Mouse (Mus musculus) forebrain, postnatal 0 days (tissue): Measurements from ENCODE around the gene Barhl2. TPM values are rescaled to one million over a fixed set of nuclear protein-coding genes. Genes with fewer than 3 reads are reported as not detected.
A peak's percentile ranks its signal among the peaks of the same experiment; 100 is the strongest.

ENCODE experiments used
- ATAC-seq: fragments of 200-750 bp; cut with Nextera tagmentation; 2 replicates; pipeline ENCODE4 v1.8.0; 2017; ENCODE audit warnings: mild to moderate bottlenecking, moderate library complexity
- DNase-seq: peaks from one replicate; pipeline ENCODE4 v3.0.0-alpha.2; 2015
- H3K27ac ChIP-seq: fragments of 300-500 bp; sonication (generic); 2 replicates; pipeline ENCODE4 v1.5.1; 2014; ENCODE audit warnings: low read depth, mild to moderate bottlenecking, antibody characterized with exemption, low read length, moderate library complexity, mixed read lengths
- H3K27me3 ChIP-seq: fragments of 300-500 bp; sonication (generic); 2 replicates; pipeline ENCODE4 v1.6.1; 2014; ENCODE audit warnings: mild to moderate bottlenecking, low read length, mixed read lengths; ENCODE audit not compliant: insufficient read depth
- H3K36me3 ChIP-seq: fragments of 300-500 bp; sonication (generic); 2 replicates; pipeline ENCODE4 v1.6.1; 2014; ENCODE audit warnings: mild to moderate bottlenecking, moderate library complexity; ENCODE audit not compliant: insufficient read depth
- H3K4me1 ChIP-seq: fragments of 300-500 bp; sonication (generic); 2 replicates; pipeline ENCODE4 v1.6.1; 2014; ENCODE audit warnings: antibody characterized with exemption; ENCODE audit not compliant: insufficient read depth
- H3K4me2 ChIP-seq: fragments of 300-500 bp; sonication (generic); 2 replicates; pipeline ENCODE4 v1.6.1; 2014; ENCODE audit warnings: low read depth, mild to moderate bottlenecking, moderate library complexity
- H3K4me3 ChIP-seq: fragments of 300-500 bp; sonication (generic); 2 replicates; pipeline ENCODE4 v1.5.1; 2014; ENCODE audit warnings: low read depth, low read length, mixed read lengths
- H3K9ac ChIP-seq: fragments of 300-500 bp; sonication (generic); 2 replicates; pipeline ENCODE4 v1.6.1; 2014; ENCODE audit warnings: mild to moderate bottlenecking
- H3K9me3 ChIP-seq: fragments of 300-500 bp; sonication (generic); 2 replicates; pipeline ENCODE4 v1.6.1; 2016; ENCODE audit warnings: low read length
- CTCF ChIP-seq: sonication (generic); IDR thresholded peaks from 2 replicates; pipeline ENCODE4 v1.5.1; 2016; ENCODE audit warnings: antibody characterized with exemption, control low read depth, low read depth
- WGBS: fragments of 180-500 bp; shearing (Covaris S2); extraction: QIAGEN DNeasy Blood & Tissue Kit; methylation state at CpG from one replicate; pipeline ENCODE4 v1.1.7; 2014; 5-methylcytosine and 5-hydroxymethylcytosine counted together
- polyA plus RNA-seq: library from polyadenylated mRNA; unstranded; fragments of >200 nt; fragmentation: Nextera tagmentation; extraction: Ambion mirVana; gene quantifications from 2 replicates; pipeline ENCODE4 v1.2.1, GENCODE M21; 2015
- total RNA-seq: library from RNA; depleted of rRNA; stranded (reverse); fragments of >200 nt; gene quantifications from 2 replicates; pipeline ENCODE4 v1.2.3, GENCODE M21; 2014

Gene Barhl2
- total and polyA plus RNA-seq, 2 experiments from 2014 or later = 1.5 to 9.4 TPM

DNA sequence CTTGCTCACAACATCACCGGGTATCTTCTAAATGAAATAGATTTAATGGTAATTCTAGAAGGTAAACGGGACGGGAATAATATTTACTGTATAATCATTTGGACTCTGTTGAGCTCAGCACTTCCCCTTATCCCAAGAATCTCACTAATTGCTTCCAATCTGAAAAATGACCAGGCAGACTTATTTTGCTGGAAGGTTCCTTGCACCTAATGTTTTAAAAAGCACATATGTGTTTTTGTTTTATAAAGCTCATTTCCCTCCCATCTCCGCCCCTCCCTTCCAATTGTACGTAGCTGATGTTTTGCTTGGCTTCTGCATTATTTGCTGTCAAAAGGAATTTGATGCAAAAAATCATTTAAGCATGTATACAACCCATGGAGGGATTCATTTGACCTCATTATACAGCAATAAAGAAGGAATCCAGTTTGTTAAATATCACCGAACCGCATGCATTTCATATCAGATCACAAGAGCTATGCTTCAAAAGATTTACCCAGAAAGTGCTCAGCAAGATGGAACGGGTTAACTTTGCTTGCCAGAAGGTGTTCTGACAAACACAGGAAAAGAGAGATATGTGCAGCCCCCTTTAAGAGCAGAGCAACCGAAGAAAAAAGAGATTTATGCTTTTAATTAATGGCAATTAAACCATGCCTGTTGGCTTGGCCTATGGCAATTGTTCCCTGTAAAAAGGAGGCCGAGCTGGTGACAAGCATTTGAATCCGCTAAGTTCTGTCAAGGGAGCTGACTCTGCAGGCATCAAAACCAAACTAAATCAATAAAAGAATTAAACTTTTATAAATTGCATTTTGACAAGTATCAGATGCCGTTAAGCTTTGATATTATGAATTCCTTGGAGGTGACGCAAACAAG, 13.5 kb upstream of the Barhl2 start:
- ATAC-seq (no peak), DNase-seq (peak; percentile 42)
- TF ChIP-seq CTCF = no peak
- H3K36me3 ChIP-seq = no peaks in the 10 kb centered on the region
- no peak overlapping the region for H3K4me2 ChIP-seq
- WGBS = 7% methylated on average over 13 of the region's 13 CpGs
- H3K27ac ChIP-seq = no peak overlapping the region
- H3K4me3 ChIP-seq = no peak overlapping the region
- no peak overlapping the region for H3K9ac ChIP-seq
- H3K4me1 ChIP-seq = peaks cover 2% of the 10 kb centered on the region; the same call in 1 of the 2 replicates
- no peaks in the 10 kb centered on the region for H3K9me3 ChIP-seq
- H3K27me3 ChIP-seq = peaks cover 57% of the 10 kb centered on the region

DNA sequence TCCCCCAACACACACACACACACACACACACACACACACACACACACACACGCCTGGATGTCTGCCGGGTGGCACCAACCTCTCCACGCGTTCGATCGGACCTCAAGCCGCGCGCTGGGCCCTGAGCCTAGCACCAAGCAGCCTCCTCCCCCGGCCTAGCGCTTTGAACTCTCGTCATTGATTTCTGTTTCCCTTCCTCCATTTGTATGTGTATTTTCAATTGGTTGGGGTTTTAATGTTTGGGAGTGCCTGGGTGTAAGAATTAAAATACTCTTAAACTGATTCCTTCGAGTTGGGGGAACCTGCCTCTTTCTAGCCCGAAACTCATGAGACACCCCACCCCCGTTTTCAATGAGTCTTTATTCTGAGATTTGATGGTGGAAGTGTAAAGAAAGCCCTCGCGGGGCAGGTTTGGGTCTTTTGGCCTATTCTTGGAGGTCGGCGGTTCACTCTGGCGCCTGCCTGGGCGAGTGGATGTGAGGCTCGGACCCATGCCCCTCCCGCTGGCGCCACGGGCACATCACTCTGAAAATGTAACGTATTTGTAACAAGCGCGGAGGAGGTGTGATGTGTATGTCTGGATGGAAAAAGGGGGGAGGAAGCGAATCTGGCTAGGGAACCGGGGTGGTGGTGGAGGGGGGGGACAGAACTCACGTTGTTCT, 7.3 kb upstream of the Barhl2 start:
- Histone ChIP-seq H3K9ac (no peak overlapping the region), H3K4me3 (peak overlapping the region; percentile 4; the same call in 1 of the 2 replicates), H3K27ac (no peak overlapping the region), H3K36me3 (no peaks in the 10 kb centered on the region), H3K4me1 (no peaks in the 10 kb centered on the region), H3K4me2 (no peak overlapping the region), H3K27me3 (peaks cover 84% of the 10 kb centered on the region), H3K9me3 (no peaks in the 10 kb centered on the region)
- TF ChIP-seq CTCF = no peak
- no peak for ATAC-seq
- DNase-seq = peak; percentile 27
- under 1% methylated on average over 31 of the region's 31 CpGs for WGBS

DNA sequence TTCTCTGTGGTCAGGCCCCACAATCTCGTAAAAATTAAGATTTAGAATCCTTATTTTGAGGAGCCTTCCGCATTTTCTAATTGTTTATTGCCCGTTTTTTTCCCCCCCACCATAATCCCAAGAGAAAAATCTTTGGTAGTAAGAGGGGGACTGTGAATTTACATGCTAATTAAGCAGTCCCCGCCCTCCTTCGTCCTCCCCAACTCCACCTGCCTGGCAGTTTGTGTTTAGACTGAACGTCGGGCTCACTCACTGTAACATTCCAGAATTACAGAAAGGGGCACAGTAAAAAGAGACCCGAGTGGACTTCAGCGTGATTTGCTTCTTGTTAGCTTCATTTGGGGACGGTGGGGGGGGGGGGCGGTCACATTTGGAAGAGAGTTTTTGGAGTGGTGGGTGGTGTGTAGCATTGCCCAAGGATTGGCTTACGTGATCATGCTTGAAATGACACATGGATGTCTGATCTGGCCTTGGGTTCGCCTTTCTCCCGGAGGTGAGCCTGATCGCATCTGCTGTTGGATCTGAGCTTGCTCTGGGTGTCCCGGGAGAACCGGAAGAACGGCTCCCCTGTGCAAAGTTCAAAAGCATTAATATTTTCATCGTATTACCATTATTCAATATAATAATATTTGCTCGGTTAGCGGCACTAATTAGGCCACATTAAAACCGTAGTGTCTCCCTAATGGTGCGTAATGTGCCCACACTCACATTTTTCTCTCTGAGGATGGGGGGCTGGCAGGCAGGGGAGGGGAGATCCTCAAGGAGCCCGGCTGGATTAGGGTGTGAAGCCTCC, 6.6 kb upstream of the Barhl2 start:
- ATAC-seq (no peak), DNase-seq (peak; percentile 17)
- Histone ChIP-seq H3K4me3 (no peak overlapping the region), H3K4me2 (no peak overlapping the region), H3K4me1 (no peaks in the 10 kb centered on the region), H3K27me3 (peaks cover 79% of the 10 kb centered on the region), H3K36me3 (no peaks in the 10 kb centered on the region), H3K9ac (no peak overlapping the region), H3K9me3 (no peaks in the 10 kb centered on the region), H3K27ac (no peak overlapping the region)
- 3% methylated on average over 24 of the region's 24 CpGs for WGBS
- no peak for TF ChIP-seq CTCF

DNA sequence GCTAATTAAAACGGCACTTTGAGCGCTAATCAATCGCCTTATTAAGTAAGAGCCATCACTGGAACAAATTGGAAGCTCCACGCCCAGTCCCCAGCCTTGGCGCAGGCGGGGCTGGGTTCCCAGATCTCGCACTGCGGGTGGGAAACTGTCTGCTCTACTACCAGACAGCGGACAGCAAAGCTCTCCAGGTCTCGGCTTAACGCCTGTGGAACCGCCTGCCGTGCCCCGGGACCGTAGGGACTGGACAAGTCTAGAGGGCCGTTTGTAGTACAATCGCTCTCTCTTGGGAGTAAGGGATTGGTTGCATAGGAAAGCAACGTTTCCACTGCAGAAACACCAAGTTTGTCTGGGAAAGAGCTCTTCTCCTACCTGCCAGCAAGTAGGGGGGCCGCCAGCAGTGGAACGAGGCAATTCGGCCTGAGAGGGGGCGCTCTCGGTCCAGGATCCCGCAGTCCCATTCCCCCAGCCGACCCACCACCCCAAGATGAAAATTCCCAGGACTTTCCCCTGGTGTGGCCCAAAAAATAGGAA, 5.8 kb upstream of the Barhl2 start:
- no peaks in the 10 kb centered on the region for H3K36me3 ChIP-seq
- H3K9ac ChIP-seq = no peak overlapping the region
- peaks cover 82% of the 10 kb centered on the region for H3K27me3 ChIP-seq
- ATAC-seq = no peak
- peak; percentile 49 for DNase-seq
- no peak overlapping the region for H3K4me3 ChIP-seq
- H3K4me1 ChIP-seq = no peaks in the 10 kb centered on the region
- 1% methylated on average over 25 of the region's 25 CpGs for WGBS
- no peaks in the 10 kb centered on the region for H3K9me3 ChIP-seq
- H3K4me2 ChIP-seq = no peak overlapping the region
- H3K27ac ChIP-seq = no peak overlapping the region
- peak; percentile 37 for TF ChIP-seq CTCF

DNA sequence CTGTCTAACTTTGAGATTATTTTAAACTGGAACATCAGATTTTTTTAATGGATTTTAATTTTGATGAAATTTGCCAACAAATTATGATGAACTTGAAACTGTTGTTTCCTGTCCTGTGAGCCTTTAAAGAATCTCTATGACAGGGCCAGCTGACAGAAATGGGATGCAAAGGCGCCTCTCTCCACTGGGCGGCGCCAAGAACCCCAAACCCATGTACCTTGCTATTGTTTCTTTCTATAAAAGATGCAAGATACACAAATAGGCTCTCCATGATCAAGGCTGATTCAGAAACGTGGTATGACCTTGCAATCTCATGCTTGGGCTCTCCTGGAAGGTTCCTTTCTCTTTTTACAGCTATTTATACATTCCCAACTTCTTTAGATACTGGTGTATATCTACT, 3.9 kb upstream of the Barhl2 start:
- Histone ChIP-seq H3K9me3 (no peaks in the 10 kb centered on the region), H3K4me2 (no peak overlapping the region), H3K9ac (no peak overlapping the region), H3K4me1 (no peaks in the 10 kb centered on the region), H3K36me3 (no peaks in the 10 kb centered on the region), H3K27ac (no peak overlapping the region), H3K27me3 (peaks cover 85% of the 10 kb centered on the region), H3K4me3 (no peak overlapping the region)
- peak; percentile 71 for TF ChIP-seq CTCF
- ATAC-seq (no peak), DNase-seq (peak; percentile 75)
- WGBS = under 1% methylated on average over 4 of the region's 4 CpGs

DNA sequence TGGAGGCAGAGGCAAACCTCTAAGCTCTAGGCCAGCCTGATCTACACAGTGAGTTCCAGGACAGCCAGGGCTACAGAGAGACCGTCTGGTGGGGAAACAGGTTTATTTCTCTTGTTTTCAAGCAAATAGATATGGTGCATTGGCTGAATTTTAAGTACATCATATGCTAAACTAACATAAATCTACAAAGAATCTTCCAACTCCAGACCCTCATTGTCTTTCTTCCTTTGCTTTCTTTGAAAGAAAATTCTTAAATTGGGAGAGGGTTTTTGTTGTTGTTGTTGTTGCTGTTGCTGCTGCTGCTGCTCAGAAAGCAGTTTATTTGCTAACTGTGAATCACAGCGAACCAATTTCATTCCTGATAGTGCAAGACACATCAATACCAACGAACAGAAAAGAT, 3.5 kb upstream of the Barhl2 start:
- WGBS = 14% methylated on average over 3 of the region's 3 CpGs
- ATAC-seq = no peak
- H3K36me3 ChIP-seq = no peaks in the 10 kb centered on the region
- H3K27ac ChIP-seq = no peak overlapping the region
- H3K27me3 ChIP-seq = peaks cover 81% of the 10 kb centered on the region
- no peak overlapping the region for H3K4me2 ChIP-seq
- TF ChIP-seq CTCF = no peak
- no peak overlapping the region for H3K9ac ChIP-seq
- no peaks in the 10 kb centered on the region for H3K9me3 ChIP-seq
- no peaks in the 10 kb centered on the region for H3K4me1 ChIP-seq
- peak; percentile 9 for DNase-seq
- no peak overlapping the region for H3K4me3 ChIP-seq
